Mouse (Mus musculus) subcutaneous adipose tissue, adult 2 months (tissue): ENCODE results near the gene Tpd52l1. TPM values are rescaled to one million over a fixed set of nuclear protein-coding genes. Genes with fewer than 3 reads are reported as not detected.

Experiments
- polyA plus RNA-seq: library from polyadenylated mRNA; depleted of rRNA; stranded (reverse); fragments of >200 nt; gene quantifications from 2 replicates; pipeline ENCODE4 v1.2.3, GENCODE M21; 2012; ENCODE audit warnings: low replicate concordance; rRNA removed

The Tpd52l1 gene
- 0.53 and 12.5 TPM in 2 replicates for polyA plus RNA-seq

GRCm38 (mm10) chr10:31445291-31446124, at the start of gene Tpd52l1:
TSS of gene Tpd52l1 (minus strand) at chr10:31445958.

GRCm38 (mm10) chr10:31312865-31313848, 132.6 kb downstream of the Tpd52l1 start, which contains the start of gene Hddc2:
TSS of gene Hddc2 (plus strand) at chr10:31313383.

Other genes with a start within 250 kb of the Tpd52l1 start
- gene Hddc2, start 132.6 kb downstream of the Tpd52l1 start, polyA plus RNA-seq = 11.0 and 26.0 TPM in 2 replicates
- gene Rnf217, start 163.2 kb upstream of the Tpd52l1 start, polyA plus RNA-seq = 1.2 and 3.1 TPM in 2 replicates